Mouse (Mus musculus) E14TG2a.4 (cell line): ENCODE data around the gene Hmgn2.

Experiments used
- CTCF ChIP-seq: conservative IDR thresholded peaks from 2 replicates; pipeline ENCODE4 v1.5.1; 2014; ENCODE audit warnings: low read length
- NANOG ChIP-seq: IDR thresholded peaks from 2 replicates; pipeline ENCODE4 v1.6.1; 2014; ENCODE audit warnings: borderline replicate concordance, low read length, mixed read lengths
- POU5F1 ChIP-seq: IDR thresholded peaks from 2 replicates; pipeline ENCODE4 v1.6.1; 2014; ENCODE audit warnings: low read length, borderline replicate concordance

DNA sequence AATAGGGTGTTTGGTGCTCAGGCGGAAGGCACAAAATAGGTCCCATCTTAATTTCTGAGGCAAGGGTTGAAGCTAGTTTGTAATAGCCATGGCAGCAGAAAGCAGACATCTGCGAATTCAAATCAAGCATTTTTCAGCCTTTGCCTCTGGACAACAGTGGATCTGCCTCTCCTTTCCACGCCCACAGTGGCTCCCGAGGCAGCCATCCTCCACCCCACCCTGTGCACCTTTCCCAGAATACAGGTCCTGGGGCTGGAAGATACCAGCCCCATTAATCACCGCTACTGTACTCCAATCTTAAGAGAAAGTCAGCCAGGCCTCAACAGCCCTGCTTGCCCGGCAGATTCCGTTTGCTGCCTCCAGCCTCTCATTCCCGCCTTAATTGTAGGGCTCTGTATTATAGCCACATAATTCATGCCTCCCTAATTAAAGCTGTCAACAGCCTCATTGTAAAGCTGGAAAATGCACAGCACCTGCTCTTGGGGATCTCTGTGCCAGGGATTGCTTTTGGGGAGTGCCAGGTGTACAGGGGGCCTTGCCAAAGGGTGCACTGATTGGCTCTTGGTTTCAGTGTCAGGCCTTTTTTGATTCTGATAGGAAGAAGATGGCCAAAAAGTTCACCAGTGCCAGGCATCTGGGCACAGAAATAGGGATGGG lies 792 bp upstream of the Hmgn2 start:
- TF ChIP-seq CTCF (no peak), POU5F1 (no peak), NANOG (no peak)
